Mouse (Mus musculus): ENCODE measurements at regions not wholly inside any gene's neighbourhood (a gene's known extent, or its start where the extent isn't known, plus 50 kb on each side); places are given as distances from the start of the nearest gene placed in this dataset.

DNA sequence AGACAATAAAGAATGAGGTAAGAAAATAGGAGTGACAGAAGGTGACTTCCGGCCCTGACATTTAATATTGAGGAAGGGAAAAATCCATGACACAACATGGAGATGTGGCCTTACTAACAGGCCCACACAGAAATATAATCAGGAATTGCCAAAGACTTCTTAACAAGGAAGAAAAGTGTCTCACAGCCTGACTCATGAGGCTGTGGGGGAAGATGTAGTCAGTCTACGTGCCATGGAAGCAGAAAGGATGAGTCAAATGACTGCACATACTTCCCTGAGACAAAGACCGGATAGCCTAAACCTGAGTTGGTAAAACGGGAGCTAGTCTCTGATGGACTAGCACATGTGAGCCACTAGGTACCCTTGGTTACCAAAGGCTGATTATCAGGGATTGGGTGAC, 257.4 kb upstream of the Spred2 start:
- TF ChIP-seq CTCF (IDR thresholded peaks at IDR 0.05): no peak
- no peak for TF ChIP-seq POLR2A (IDR thresholded peaks at IDR 0.05; ENCODE audit: insufficient read depth, low read depth, low read length)
- TF ChIP-seq EP300 (IDR thresholded peaks at IDR 0.05; ENCODE audit: insufficient read depth, low read depth, low read length): no peak
